Mouse (Mus musculus): ENCODE measurements around the gene Slc30a6.
A peak's percentile ranks its signal among the peaks of the same experiment; 100 is the strongest.

Slc30a6 gene

GRCm38 (mm10) chr17:74395383-74396065, at the start of gene Slc30a6:
Gene Slc30a6 (plus strand): TSS chr17:74395608.
- DNase-seq: peak; percentile 97 to 98

- no peak for DNase-seq
Observed at GRCm38 (mm10) chr17:74363592-74363991, 31.8 kb upstream of the Slc30a6 start.

GRCm38 (mm10) chr17:74376916-74377315, 18.5 kb upstream of the Slc30a6 start:
- DNase-seq: no peak

- DNase-seq: no peak
Observed at GRCm38 (mm10) chr17:74386657-74387056, 8.8 kb upstream of the Slc30a6 start.

- DNase-seq: no peak
Observed at GRCm38 (mm10) chr17:74389847-74390246, 5.6 kb upstream of the Slc30a6 start.

- DNase-seq: no peak
Observed at GRCm38 (mm10) chr17:74394381-74394780, 1.0 kb upstream of the Slc30a6 start.

- DNase-seq: peak; percentile 22 to 25
Observed at GRCm38 (mm10) chr17:74394855-74395254, 553 bp upstream of the Slc30a6 start.

- DNase-seq: no peak
Observed at GRCm38 (mm10) chr17:74396766-74397165, 1.4 kb downstream of the Slc30a6 start.

- DNase-seq: no peak
Observed at GRCm38 (mm10) chr17:74397173-74397572, 1.8 kb downstream of the Slc30a6 start.

GRCm38 (mm10) chr17:74402486-74403222, 7.2 kb downstream of the Slc30a6 start:
- DNase-seq: no peak

GRCm38 (mm10) chr17:74406487-74406886, 11.1 kb downstream of the Slc30a6 start:
- DNase-seq: no peak

- no peak for DNase-seq
Observed at GRCm38 (mm10) chr17:74409722-74410121, 14.3 kb downstream of the Slc30a6 start.

- DNase-seq: no peak
Observed at GRCm38 (mm10) chr17:74413324-74413723, 17.9 kb downstream of the Slc30a6 start.

GRCm38 (mm10) chr17:74414671-74415070, 19.3 kb downstream of the Slc30a6 start:
- no peak for DNase-seq

- no peak for DNase-seq
Observed at GRCm38 (mm10) chr17:74416841-74417360, 21.5 kb downstream of the Slc30a6 start.

GRCm38 (mm10) chr17:74418171-74418570, 22.8 kb downstream of the Slc30a6 start:
- DNase-seq: no peak

GRCm38 (mm10) chr17:74420656-74421055, 25.2 kb downstream of the Slc30a6 start:
- DNase-seq: no peak

- DNase-seq: peak in 1 of 2 experiments; percentile 10
Observed at GRCm38 (mm10) chr17:74424401-74425005, 29.1 kb downstream of the Slc30a6 start.

GRCm38 (mm10) chr17:74430074-74430473, 34.7 kb downstream of the Slc30a6 start:
- no peak for DNase-seq

GRCm38 (mm10) chr17:74431481-74431880, 36.1 kb downstream of the Slc30a6 start:
- DNase-seq: no peak

GRCm38 (mm10) chr17:74432631-74433030, 37.2 kb downstream of the Slc30a6 start:
- no peak for DNase-seq

- no peak for DNase-seq
Observed at GRCm38 (mm10) chr17:74437762-74438161, 42.4 kb downstream of the Slc30a6 start.

- DNase-seq: no peak
Observed at GRCm38 (mm10) chr17:74440486-74440885, 45.1 kb downstream of the Slc30a6 start.

GRCm38 (mm10) chr17:74449776-74450175, 54.4 kb downstream of the Slc30a6 start:
- no peak for DNase-seq
